Mouse (Mus musculus) neural tube, embryonic 13.5 days (tissue): ENCODE results near the gene Arfgap3. TPM values are rescaled to one million over a fixed set of nuclear protein-coding genes. Genes with fewer than 3 reads are reported as not detected.

Experiments
- ATAC-seq: fragments of 200-750 bp; cut with Nextera tagmentation; 2 replicates; pipeline ENCODE4 v1.8.0; 2017; ENCODE audit warnings: low read depth, mild to moderate bottlenecking, moderate TSS enrichment, moderate library complexity
- H3K27ac ChIP-seq: fragments of 300-500 bp; sonication (generic); replicated peaks from 2 replicates; pipeline ENCODE4 v1.5.1; 2015; ENCODE audit warnings: moderate library complexity, mild to moderate bottlenecking, inconsistent platforms
- H3K27me3 ChIP-seq: fragments of 300-500 bp; sonication (generic); 2 replicates; pipeline ENCODE4 v1.6.1; 2015; ENCODE audit warnings: mild to moderate bottlenecking, inconsistent platforms
- H3K36me3 ChIP-seq: fragments of 300-500 bp; sonication (generic); 2 replicates; pipeline ENCODE4 v1.6.1; 2015; ENCODE audit warnings: mild to moderate bottlenecking, inconsistent platforms
- H3K4me1 ChIP-seq: fragments of 300-500 bp; sonication (generic); replicated peaks from 2 replicates; pipeline ENCODE4 v1.6.1; 2015; ENCODE audit warnings: inconsistent platforms
- H3K4me2 ChIP-seq: fragments of 300-500 bp; sonication (generic); 2 replicates; pipeline ENCODE4 v1.6.1; 2015; ENCODE audit warnings: inconsistent platforms, mild to moderate bottlenecking, moderate library complexity
- H3K4me3 ChIP-seq: fragments of 300-500 bp; sonication (generic); 2 replicates; pipeline ENCODE4 v1.5.1; 2015; ENCODE audit warnings: mild to moderate bottlenecking, inconsistent platforms
- H3K9ac ChIP-seq: fragments of 300-500 bp; sonication (generic); 2 replicates; pipeline ENCODE4 v1.6.1; 2015; ENCODE audit warnings: moderate library complexity, mild to moderate bottlenecking, inconsistent platforms
- H3K9me3 ChIP-seq: fragments of 300-500 bp; sonication (generic); 2 replicates; pipeline ENCODE4 v1.6.1; 2016; ENCODE audit warnings: inconsistent platforms
- WGBS: fragments of 180-500 bp; shearing (Covaris S2); methylation state at CpG from one replicate; pipeline ENCODE4 v1.1.7; 2015; 5-methylcytosine and 5-hydroxymethylcytosine counted together
- polyA plus RNA-seq: library from polyadenylated mRNA; unstranded; fragments of >200 nt; fragmentation: Nextera tagmentation; extraction: Ambion mirVana; gene quantifications from 2 replicates; pipeline ENCODE4 v1.2.1, GENCODE M21; 2015

Gene Arfgap3
- polyA plus RNA-seq, 1 experiment from 2014 or later = 39.6 TPM

- H3K4me2 ChIP-seq = no peak overlapping the region
- no peaks in the 10 kb centered on the region for H3K9me3 ChIP-seq
- 0 out of 2 replicates have a peak, but pooled peaks cover 2% of the 10 kb centered on the region for H3K27me3 ChIP-seq
- no peak overlapping the region for H3K9ac ChIP-seq
- no peak overlapping the region for H3K27ac ChIP-seq
- H3K4me3 ChIP-seq = no peak overlapping the region
- H3K4me1 ChIP-seq = no peaks in the 10 kb centered on the region
- ATAC-seq = no peak
- no peaks in the 10 kb centered on the region for H3K36me3 ChIP-seq
- WGBS = 21% methylated on average over 1 of the region's 1 CpGs
Measured at GRCm38 (mm10) chr15:83265269-83265668, 84.8 kb downstream of the Arfgap3 start.

DNA sequence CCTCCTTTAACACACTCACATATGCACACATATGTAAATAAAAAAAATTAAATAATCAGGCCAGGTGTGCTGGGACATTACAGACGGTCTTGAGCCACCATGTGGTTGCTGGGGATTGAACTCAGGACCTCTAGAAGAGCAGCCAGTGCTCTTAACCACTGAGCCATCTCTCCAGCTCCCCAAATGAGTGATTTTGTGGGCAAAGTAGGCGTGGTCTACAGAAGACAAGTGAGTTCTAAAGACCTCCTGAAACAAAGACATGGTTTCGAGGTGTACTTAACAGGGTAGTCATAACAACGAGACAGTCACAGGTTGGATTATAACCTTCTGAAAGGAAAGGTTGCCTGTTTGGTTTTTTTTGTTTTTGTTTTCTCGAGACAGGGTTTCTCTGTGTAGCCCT is 86.6 kb downstream of the Arfgap3 start:
- H3K9me3 ChIP-seq = no peaks in the 10 kb centered on the region
- H3K36me3 ChIP-seq = no peaks in the 10 kb centered on the region
- no peaks in the 10 kb centered on the region for H3K4me1 ChIP-seq
- 0 out of 2 replicates have a peak, but pooled peaks cover 2% of the 10 kb centered on the region for H3K27me3 ChIP-seq
- H3K4me2 ChIP-seq = no peak overlapping the region
- WGBS = 85% methylated on average over 5 of the region's 5 CpGs
- H3K27ac ChIP-seq = no peak overlapping the region
- H3K4me3 ChIP-seq = no peak overlapping the region
- no peak for ATAC-seq
- no peak overlapping the region for H3K9ac ChIP-seq

DNA sequence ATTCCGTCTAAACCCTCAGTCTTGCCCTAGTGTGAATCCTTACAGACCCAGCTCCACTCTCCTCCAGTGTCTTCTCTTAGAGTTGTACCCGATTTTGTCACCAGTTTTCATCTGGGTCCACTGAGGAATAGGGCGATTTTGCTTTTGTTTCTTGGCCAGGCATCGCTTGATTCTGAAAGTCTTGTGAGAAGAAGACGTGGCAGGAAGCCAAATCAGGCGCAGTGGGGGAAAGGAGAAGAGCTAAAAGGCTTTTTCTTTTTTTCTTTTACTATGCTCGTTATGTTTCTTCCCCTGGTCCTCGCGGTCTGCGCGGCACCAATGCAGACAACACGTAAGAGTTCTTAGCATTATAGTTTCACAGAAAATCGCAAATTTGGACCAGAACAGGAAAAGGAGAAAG is 92.1 kb downstream of the Arfgap3 start:
- H3K4me3 ChIP-seq = no peak overlapping the region
- peaks cover 10% of the 10 kb centered on the region for H3K27me3 ChIP-seq
- no peaks in the 10 kb centered on the region for H3K9me3 ChIP-seq
- no peaks in the 10 kb centered on the region for H3K36me3 ChIP-seq
- WGBS = 67% methylated on average over 13 of the region's 13 CpGs
- H3K4me2 ChIP-seq = no peak overlapping the region
- H3K27ac ChIP-seq = no peak overlapping the region
- ATAC-seq = no peak
- H3K4me1 ChIP-seq = no peaks in the 10 kb centered on the region
- no peak overlapping the region for H3K9ac ChIP-seq

DNA sequence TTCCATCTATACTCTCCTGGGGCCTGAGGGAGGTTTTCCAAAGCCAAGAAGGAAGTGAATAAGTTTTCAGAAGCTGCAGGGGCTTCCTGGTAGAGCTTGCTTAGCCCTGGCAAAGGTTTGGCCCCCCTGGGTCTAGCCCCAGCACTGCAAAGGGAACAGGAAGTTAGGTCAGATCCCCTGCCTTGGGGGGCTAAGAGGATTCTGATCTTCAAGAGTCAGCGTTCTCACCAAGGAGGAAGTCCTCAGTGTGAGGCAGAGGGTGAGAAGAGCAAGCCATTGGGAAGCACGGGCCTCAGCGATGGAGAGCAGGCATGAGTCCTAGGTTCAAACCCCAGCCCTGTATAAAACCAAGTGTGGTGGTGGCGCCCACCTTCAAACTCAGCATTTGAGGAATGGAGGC is 93.6 kb downstream of the Arfgap3 start:
- Histone ChIP-seq H3K4me1 (peaks cover 3% of the 10 kb centered on the region), H3K27ac (no peak overlapping the region), H3K9me3 (no peaks in the 10 kb centered on the region), H3K27me3 (peaks cover 24% of the 10 kb centered on the region), H3K36me3 (no peaks in the 10 kb centered on the region), H3K9ac (no peak overlapping the region), H3K4me2 (no peak overlapping the region), H3K4me3 (no peak overlapping the region)
- ATAC-seq = no peak
- 79% methylated on average over 4 of the region's 4 CpGs for WGBS

DNA sequence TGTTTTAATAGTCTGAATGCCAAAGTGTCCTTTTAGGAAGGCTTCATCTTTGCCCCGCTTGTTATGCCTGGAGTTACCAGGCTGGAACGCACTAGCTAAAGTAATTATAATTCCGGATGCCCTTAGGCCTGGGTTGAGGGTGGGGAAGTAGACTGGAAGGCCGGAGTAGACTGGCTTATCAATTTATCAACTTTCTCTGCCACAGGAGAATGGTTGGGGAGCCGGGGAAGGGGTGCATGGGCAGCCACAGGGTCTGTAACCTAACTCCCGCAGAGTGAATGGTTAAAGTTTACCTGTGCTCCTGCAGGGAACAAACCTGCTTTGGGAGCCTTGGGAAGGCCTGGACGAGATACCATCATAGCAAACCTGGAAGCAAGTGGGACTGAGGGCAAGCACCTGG is 94.1 kb downstream of the Arfgap3 start:
- WGBS = 88% methylated on average over 7 of the region's 7 CpGs
- Histone ChIP-seq H3K27ac (no peak overlapping the region), H3K9ac (no peak overlapping the region), H3K36me3 (no peaks in the 10 kb centered on the region), H3K4me3 (no peak overlapping the region), H3K4me2 (no peak overlapping the region), H3K4me1 (peaks cover 9% of the 10 kb centered on the region), H3K9me3 (no peaks in the 10 kb centered on the region), H3K27me3 (peaks cover 27% of the 10 kb centered on the region)
- no peak for ATAC-seq

- Histone ChIP-seq H3K27ac (no peak overlapping the region), H3K4me2 (no peak overlapping the region), H3K4me3 (no peak overlapping the region), H3K36me3 (no peaks in the 10 kb centered on the region), H3K4me1 (peaks cover 13% of the 10 kb centered on the region), H3K9ac (no peak overlapping the region), H3K9me3 (no peaks in the 10 kb centered on the region), H3K27me3 (peaks cover 34% of the 10 kb centered on the region)
- no peak for ATAC-seq
- 95% methylated on average over 4 of the region's 4 CpGs for WGBS
Measured at GRCm38 (mm10) chr15:83255191-83255782, 94.8 kb downstream of the Arfgap3 start.

- Histone ChIP-seq H3K9me3 (no peaks in the 10 kb centered on the region), H3K4me2 (no peak overlapping the region), H3K4me1 (peaks cover 13% of the 10 kb centered on the region), H3K27ac (no peak overlapping the region), H3K36me3 (no peaks in the 10 kb centered on the region), H3K9ac (no peak overlapping the region), H3K27me3 (peaks cover 41% of the 10 kb centered on the region), H3K4me3 (no peak overlapping the region)
- no peak for ATAC-seq
- 76% methylated on average over 10 of the region's 10 CpGs for whole genome bisulfite sequencing
Measured at GRCm38 (mm10) chr15:83254372-83255070, 95.5 kb downstream of the Arfgap3 start.

DNA sequence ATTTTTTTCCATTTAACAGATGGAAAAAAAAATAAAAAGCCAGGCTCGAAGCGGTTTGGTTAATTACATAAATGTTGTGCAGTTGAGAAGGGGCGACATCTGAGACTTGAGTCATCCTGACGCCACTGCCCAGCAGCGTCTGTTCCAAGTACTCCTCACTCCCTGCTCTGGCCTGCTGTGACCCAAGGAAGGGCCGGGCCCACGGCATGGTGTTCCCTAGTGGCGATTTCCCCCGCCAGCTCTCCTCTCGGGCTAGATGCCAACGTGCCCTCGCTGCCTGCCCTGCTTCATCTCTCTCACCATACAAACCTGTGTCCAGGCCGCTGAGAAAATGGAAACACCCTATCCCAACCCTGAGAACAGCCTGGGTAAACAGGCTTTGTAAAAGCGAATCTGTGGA is 98.0 kb downstream of the Arfgap3 start:
- Histone ChIP-seq H3K9me3 (no peaks in the 10 kb centered on the region), H3K4me1 (peaks cover 13% of the 10 kb centered on the region), H3K36me3 (no peaks in the 10 kb centered on the region), H3K4me2 (no peak overlapping the region), H3K27ac (no peak overlapping the region), H3K9ac (no peak overlapping the region), H3K4me3 (no peak overlapping the region), H3K27me3 (peaks cover 53% of the 10 kb centered on the region)
- WGBS = 71% methylated on average over 14 of the region's 14 CpGs
- no peak for ATAC-seq

DNA sequence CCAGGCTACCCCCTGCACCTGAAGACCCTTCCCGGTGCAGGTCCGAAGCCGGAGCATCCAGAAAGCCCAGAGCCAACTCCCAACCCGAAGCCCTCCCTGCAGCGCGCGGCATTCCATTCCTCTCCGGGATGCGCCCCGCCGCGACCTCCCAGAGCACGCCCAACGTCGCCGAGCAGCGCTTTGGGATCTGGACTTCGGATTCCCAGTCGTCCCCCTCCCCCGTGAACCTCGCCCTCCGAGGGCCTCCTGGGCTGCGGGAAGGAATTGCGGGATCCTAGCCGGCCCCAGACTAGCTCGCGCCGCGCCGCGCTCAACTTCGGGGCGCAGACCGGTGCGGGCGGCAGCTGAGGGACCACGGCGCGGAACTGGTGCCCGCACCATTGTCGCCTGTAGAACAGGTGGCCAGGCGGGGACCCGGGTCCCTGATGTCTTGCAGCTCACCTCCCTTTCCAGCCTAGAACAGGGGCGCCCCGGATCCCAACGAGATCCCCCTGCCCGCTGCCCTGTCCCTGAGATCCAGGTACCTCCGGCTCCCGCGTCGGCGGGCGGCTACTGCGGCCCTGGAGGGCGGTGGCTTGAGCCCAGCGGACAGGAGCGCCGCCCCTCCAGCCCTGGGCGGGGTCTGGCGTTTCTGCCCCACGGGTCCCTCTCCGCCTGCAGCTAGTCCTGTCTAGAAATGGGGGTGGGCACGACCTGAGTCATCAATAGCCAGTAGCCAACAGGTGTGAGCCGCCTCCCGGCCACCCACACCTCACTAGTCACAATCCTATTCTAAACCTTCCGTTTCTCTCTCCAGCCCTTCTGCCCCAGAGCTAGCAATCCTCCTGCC is 98.7 kb downstream of the Arfgap3 start, which contains the start of gene A4galt:
Gene A4galt (minus strand): TSS at position 599 of the 829 bp plus-strand sequence.
- Histone ChIP-seq H3K27ac (no peak within 1 kb of the TSS), H3K4me1 (peaks cover 13% of the 10 kb centered on the region), H3K27me3 (peaks cover 53% of the 10 kb centered on the region), H3K9ac (peak within 1 kb of the TSS; percentile 62), H3K36me3 (no peaks in the 10 kb centered on the region), H3K4me3 (peak within 1 kb of the TSS; percentile 45), H3K4me2 (peak within 1 kb of the TSS; percentile 78), H3K9me3 (no peaks in the 10 kb centered on the region)
- ATAC-seq = no peak
- WGBS = 1% methylated on average over 62 of the region's 66 CpGs

DNA sequence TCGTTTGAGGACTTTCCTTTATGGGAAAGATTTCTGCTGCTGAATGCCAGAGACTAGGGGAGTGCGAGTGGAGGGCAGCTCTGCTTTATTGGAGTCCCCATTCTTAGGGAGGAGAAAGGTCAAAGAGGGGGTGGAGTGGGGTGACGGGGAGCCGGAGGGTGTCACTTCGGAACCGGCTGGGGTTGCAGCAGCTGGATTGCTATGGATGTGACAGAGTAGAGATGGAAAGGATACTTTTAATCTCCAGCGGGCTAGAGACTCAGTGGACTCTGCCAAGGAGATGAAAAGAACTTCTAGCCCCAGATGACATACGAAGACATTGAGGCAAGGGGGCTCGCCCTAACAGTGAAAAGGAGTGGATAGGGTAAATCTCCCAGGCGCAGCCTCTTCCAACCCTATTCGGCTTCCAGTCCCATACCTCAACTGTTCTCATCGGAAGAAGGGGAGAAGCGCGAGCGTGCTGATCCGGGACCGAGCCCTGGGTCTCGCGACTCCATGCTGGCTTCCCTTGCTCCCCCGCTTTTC is 99.3 kb downstream of the Arfgap3 start:
- Histone ChIP-seq H3K36me3 (no peaks in the 10 kb centered on the region), H3K27ac (no peak overlapping the region), H3K9ac (peak overlapping the region; percentile 62), H3K4me3 (peak overlapping the region; percentile 45), H3K9me3 (no peaks in the 10 kb centered on the region), H3K4me2 (peak overlapping the region; percentile 78), H3K4me1 (peaks cover 13% of the 10 kb centered on the region), H3K27me3 (peaks cover 53% of the 10 kb centered on the region)
- no peak for ATAC-seq
- under 1% methylated on average over 20 of the region's 20 CpGs for WGBS
